29 mouse cellular contexts compared by ENCODE assay signal in genomic region chr5:143126908-143127307, GRCm38 (mm10). TPM values are rescaled to one million over a fixed set of nuclear protein-coding genes. Genes with fewer than 3 reads are reported as not detected.
"Had no signal": no experiment of that assay in that cellular context is flagged by ENCODE, and none has a peak within 500 bp of the region (broad histone marks: within the 10 kb centered on the region; RNA-seq: fewer than 3 reads in every experiment).

No protein-coding gene starts in this region.

- H3K4me3 ChIP-seq: intestine, embryonic 15.5 days; kidney, embryonic 15.5 days; left cerebral cortex, adult 2 months; limb, embryonic 12.5 days; limb, embryonic 15.5 days; lung, embryonic 15.5 days; megakaryocyte, embryonic 14.5 days; midbrain, embryonic 10.5 days; myocyte; neural tube, embryonic 13.5 days; stomach, embryonic 15.5 days had no signal

- H3K27ac ChIP-seq: intestine, embryonic 15.5 days; kidney, embryonic 15.5 days; left cerebral cortex, adult 2 months; limb, embryonic 12.5 days; limb, embryonic 15.5 days; liver, embryonic 14.5 days; lung, embryonic 15.5 days; midbrain, embryonic 10.5 days; neural tube, embryonic 13.5 days; stomach, embryonic 15.5 days had no signal

- H3K9ac ChIP-seq: intestine, embryonic 15.5 days; kidney, embryonic 15.5 days; limb, embryonic 12.5 days; limb, embryonic 15.5 days; liver, embryonic 14.5 days; lung, embryonic 15.5 days; neural tube, embryonic 13.5 days; stomach, embryonic 15.5 days had no signal

- H3K4me1 ChIP-seq: intestine, embryonic 15.5 days; kidney, embryonic 15.5 days; limb, embryonic 12.5 days; limb, embryonic 15.5 days; lung, embryonic 15.5 days; megakaryocyte, embryonic 14.5 days; neural tube, embryonic 13.5 days; stomach, embryonic 15.5 days had no signal

- ATAC-seq: intestine, embryonic 15.5 days had no signal

- H3K36me3 ChIP-seq: intestine, embryonic 15.5 days; kidney, embryonic 15.5 days; limb, embryonic 12.5 days; limb, embryonic 15.5 days; lung, embryonic 15.5 days; midbrain, embryonic 10.5 days; neural tube, embryonic 13.5 days; stomach, embryonic 15.5 days had no signal

- H3K27me3 ChIP-seq: intestine, embryonic 15.5 days; kidney, embryonic 15.5 days; limb, embryonic 12.5 days; limb, embryonic 15.5 days; lung, embryonic 15.5 days; neural tube, embryonic 13.5 days; stomach, embryonic 15.5 days had no signal

- DNase-seq: kidney, adult 11 months; kidney, adult 8-10 months; kidney, postnatal 10 days; kidney, postnatal 36 days; layer of hippocampus, postnatal 36 days; left cerebral cortex, postnatal 4 days; lung, adult 18-20 months; lung, postnatal 10 days; lung, postnatal 36 days; right cerebral cortex, postnatal 4 days; thymus, postnatal 25 days had no signal

- H3K9me3 ChIP-seq: intestine, embryonic 15.5 days; limb, embryonic 15.5 days; lung, embryonic 15.5 days; stomach, embryonic 15.5 days had no signal

- H3K4me2 ChIP-seq: intestine, embryonic 15.5 days; kidney, embryonic 15.5 days; limb, embryonic 12.5 days; limb, embryonic 15.5 days; liver, embryonic 11.5 days; lung, embryonic 15.5 days; neural tube, embryonic 13.5 days; stomach, embryonic 15.5 days had no signal

RNA-seq across cellular contexts. Expression of gene Olfr718-ps1, which starts 20.5 kb away (rescaled TPM):
- total RNA-seq: monocyte, adult 5-6 weeks; neutrophil, adult 5-6 weeks had no signal
- polyA plus RNA-seq: limb, embryonic 12.5 days; limb, embryonic 15.5 days; liver, embryonic 11.5 days; liver, embryonic 14.5 days; lung, embryonic 15.5 days; midbrain, embryonic 10.5 days; myocyte; stomach, embryonic 15.5 days had no signal

RNA-seq across cellular contexts. Expression of gene Spdye4b, which starts 53.9 kb away (rescaled TPM):
- total RNA-seq: layer of hippocampus, adult 8-10 months; layer of hippocampus, postnatal 10 days; layer of hippocampus, postnatal 36 days; left cerebral cortex, adult 2 months; left cerebral cortex, postnatal 10 days had no signal
- polyA plus RNA-seq: intestine, embryonic 15.5 days; kidney, embryonic 15.5 days; limb, embryonic 12.5 days; limb, embryonic 15.5 days; liver, embryonic 11.5 days; liver, embryonic 14.5 days; lung, embryonic 15.5 days; midbrain, embryonic 10.5 days; myocyte; neural tube, embryonic 13.5 days; stomach, embryonic 15.5 days had no signal
